Mouse (Mus musculus) kidney, adult 2 months (tissue): ENCODE measurements at regions not wholly inside any gene's neighbourhood (a gene's known extent, or its start where the extent isn't known, plus 50 kb on each side); places are given as distances from the start of the nearest gene placed in this dataset.

Experiments used
- DNase-seq: peaks from one replicate; pipeline ENCODE4 v3.0.0; 2021
- H3K27ac ChIP-seq: fragments of 200-500 bp; 2 replicates; pipeline ENCODE4 v1.5.1; 2012; ENCODE audit warnings: low read depth, low read length, control low read depth, inconsistent platforms; ENCODE audit not compliant: insufficient read depth
- H3K27me3 ChIP-seq: fragments of 200-500 bp; replicated peaks from 2 replicates; pipeline ENCODE4 v1.6.1; 2012; ENCODE audit warnings: mild to moderate bottlenecking, moderate library complexity, low read length, inconsistent platforms; ENCODE audit not compliant: control insufficient read depth, insufficient read depth
- H3K36me3 ChIP-seq: fragments of 200-500 bp; 2 replicates; pipeline ENCODE4 v1.6.1; 2012; ENCODE audit warnings: mild to moderate bottlenecking, moderate library complexity, low read length, inconsistent platforms; ENCODE audit not compliant: control insufficient read depth, insufficient read depth
- H3K4me1 ChIP-seq: fragments of 200-500 bp; 2 replicates; pipeline ENCODE4 v1.6.1; 2011; ENCODE audit warnings: low read length; ENCODE audit not compliant: control insufficient read depth, insufficient read depth
- H3K4me3 ChIP-seq: fragments of 200-500 bp; 2 replicates; pipeline ENCODE4 v1.5.1; 2011; ENCODE audit warnings: mild to moderate bottlenecking, low read depth, low read length, control low read depth; ENCODE audit not compliant: insufficient read depth
- CTCF ChIP-seq: fragments of 200-500 bp; conservative IDR thresholded peaks from 2 replicates; pipeline ENCODE4 v1.5.1; 2011; ENCODE audit warnings: low read depth, mild to moderate bottlenecking, control low read depth, low read length, moderate library complexity, mixed read lengths; ENCODE audit not compliant: insufficient read depth, insufficient read length
- POLR2A ChIP-seq: fragments of 200-500 bp; IDR thresholded peaks from one replicate; pipeline ENCODE4 v1.6.1; 2011; ENCODE audit warnings: low read depth, low read length, control low read depth
- WGBS: fragments of 180-500 bp; shearing (Covaris S2); methylation state at CpG from one replicate; pipeline ENCODE4 v1.1.7; 2018; 5-methylcytosine and 5-hydroxymethylcytosine counted together

DNA sequence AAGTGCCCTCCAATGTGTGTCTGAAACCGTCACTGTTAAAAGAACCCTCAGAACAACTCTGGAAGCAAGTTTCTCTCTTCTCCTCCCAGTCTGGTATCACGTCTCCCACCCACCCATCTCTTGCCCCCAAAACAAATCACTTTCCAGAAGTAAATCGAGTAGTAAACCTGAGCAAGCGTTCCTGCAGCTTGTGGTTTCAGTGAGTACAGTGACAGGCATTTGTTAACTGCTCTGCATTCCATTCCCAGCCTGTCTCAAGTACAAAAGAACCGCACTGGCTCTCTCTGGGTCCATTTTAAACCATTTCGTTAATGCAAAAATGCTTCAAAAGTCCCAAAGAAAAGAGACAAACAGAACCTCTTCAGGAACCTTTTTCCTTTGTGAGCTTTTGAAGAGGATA lies 77.1 kb downstream of the Aptx start:
- H3K4me3 ChIP-seq = no peak overlapping the region
- DNase-seq = no peak
- H3K36me3 ChIP-seq = no peaks in the 10 kb centered on the region
- no peaks in the 10 kb centered on the region for H3K27me3 ChIP-seq
- no peak for TF ChIP-seq CTCF
- TF ChIP-seq POLR2A = no peak
- no peak overlapping the region for H3K27ac ChIP-seq
- WGBS = 53% methylated on average over 6 of the region's 6 CpGs
- H3K4me1 ChIP-seq = no peaks in the 10 kb centered on the region
